8 mouse cellular contexts compared by ENCODE assay signal in the genomic region with DNA sequence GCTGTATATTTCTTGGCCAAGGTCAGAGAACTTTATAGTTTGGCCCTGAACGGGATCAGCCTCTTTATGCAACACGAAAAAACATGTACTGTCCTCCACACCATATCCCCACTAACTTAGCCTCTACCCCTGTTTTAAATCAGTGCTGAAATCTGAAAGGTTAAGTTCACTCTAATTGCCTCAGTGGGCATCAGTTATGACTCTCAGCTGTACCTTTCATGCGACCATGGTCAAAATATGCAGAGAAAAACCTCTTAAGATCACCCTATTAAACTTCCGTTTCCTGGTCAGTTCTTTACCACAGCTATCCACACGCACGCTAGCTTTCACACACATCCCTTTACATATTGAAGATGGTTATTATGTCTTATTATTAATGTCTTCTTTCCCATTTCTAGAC. TPM values are rescaled to one million over a fixed set of nuclear protein-coding genes. Genes with fewer than 3 reads are reported as not detected.
A peak's percentile ranks its signal among the peaks of the same experiment; 100 is the strongest.
DNase-seq lines count a peak whose midpoint lies in the region; ATAC-seq and TF ChIP-seq lines count a peak whose summit lies in the region.

No protein-coding gene starts in this region.

- no peaks in the 10 kb centered on the region for H3K9me3 ChIP-seq in hindbrain, embryonic 11.5 days (ENCODE audit: control insufficient read depth, low read length)
- H3K9me3 ChIP-seq in liver, postnatal 0 days (ENCODE audit: low read length) = no peaks in the 10 kb centered on the region

- peaks cover 4% of the 10 kb centered on the region; the same call in 1 of the 2 replicates for H3K4me1 ChIP-seq in cerebellum, adult 2 months (ENCODE audit: control insufficient read depth, insufficient read depth, low read length)
- no peaks in the 10 kb centered on the region for H3K4me1 ChIP-seq in hindbrain, embryonic 11.5 days (replicated peaks; ENCODE audit: control insufficient read depth, insufficient read depth, low read length)
- peaks cover 5% of the 10 kb centered on the region for H3K4me1 ChIP-seq in liver, postnatal 0 days (ENCODE audit: insufficient read depth)

- H3K27ac ChIP-seq in cerebellum, adult 2 months (ENCODE audit: insufficient read depth, low read length) = no peak overlapping the region; the same call in 1 of the 2 replicates
- H3K27ac ChIP-seq in hindbrain, embryonic 11.5 days (ENCODE audit: low read depth, low read length) = no peak overlapping the region
- H3K27ac ChIP-seq in liver, postnatal 0 days (ENCODE audit: low read depth) = no peak overlapping the region

- H3K27me3 ChIP-seq in cerebellum, adult 2 months (ENCODE audit: control insufficient read depth, insufficient read depth, low read length) = no peaks in the 10 kb centered on the region
- no peaks in the 10 kb centered on the region for H3K27me3 ChIP-seq in hindbrain, embryonic 11.5 days (ENCODE audit: control insufficient read depth, insufficient read depth, low read length)
- H3K27me3 ChIP-seq in liver, postnatal 0 days (ENCODE audit: insufficient read depth, low read length) = no peaks in the 10 kb centered on the region

- H3K9ac ChIP-seq in hindbrain, embryonic 11.5 days (ENCODE audit: low read depth, low read length) = no peak overlapping the region; the same call in 1 of the 2 replicates
- H3K9ac ChIP-seq in liver, postnatal 0 days (replicated peaks) = no peak overlapping the region

- ATAC-seq in hindbrain, embryonic 11.5 days (ENCODE audit: low FRiP score) = no peak
- no peak for ATAC-seq in liver, postnatal 0 days

- no peak for TF ChIP-seq CTCF in cerebellum, adult 2 months (IDR thresholded peaks at IDR 0.05; ENCODE audit: borderline replicate concordance, insufficient read depth, low read depth, low read length)
- TF ChIP-seq CTCF in liver, postnatal 0 days (IDR thresholded peaks at IDR 0.05; ENCODE audit: low read depth) = no peak

- H3K36me3 ChIP-seq in hindbrain, embryonic 11.5 days (ENCODE audit: control insufficient read depth, insufficient read depth, low read length) = peaks cover 2% of the 10 kb centered on the region; the same call in 1 of the 2 replicates
- H3K36me3 ChIP-seq in liver, postnatal 0 days (replicated peaks; ENCODE audit: insufficient read depth, low read length) = peaks cover 9% of the 10 kb centered on the region; the same call in 1 of the 2 replicates

- peak overlapping the region; percentile 73 for H3K4me3 ChIP-seq in cerebellum, adult 2 months (replicated peaks; ENCODE audit: insufficient read depth, low read depth, low read length)
- H3K4me3 ChIP-seq in hindbrain, embryonic 11.5 days (ENCODE audit: low read depth, low read length) = peak overlapping the region; percentile 98; the same call in 1 of the 2 replicates
- peak overlapping the region; percentile 94 for H3K4me3 ChIP-seq in liver, postnatal 0 days (ENCODE audit: low read depth, low read length)

- no peak for TF ChIP-seq EP300 in liver, postnatal 0 days (IDR thresholded peaks at IDR 0.05; ENCODE audit: low read depth)

- peak overlapping the region; percentile 96 for H3K4me2 ChIP-seq in hindbrain, embryonic 11.5 days (replicated peaks; ENCODE audit: low read depth, low read length)
- H3K4me2 ChIP-seq in liver, postnatal 0 days (ENCODE audit: low read depth, low read length) = peak overlapping the region; percentile 100

- 54% methylated on average over 6 of the region's 6 CpGs for whole genome bisulfite sequencing in cerebellum, adult 2 months
- WGBS in hindbrain, embryonic 11.5 days = 68% methylated on average over 6 of the region's 6 CpGs
- 53% methylated on average over 6 of the region's 6 CpGs for WGBS in liver, postnatal 0 days (ENCODE audit: insufficient replicate concordance)

- DNase-seq in cerebellum, adult 2 months = no peak
- DNase-seq in cerebellum, postnatal 25 days = no peak
- DNase-seq in CD4-positive helper T cell, adult 2 months (ENCODE audit: low read depth, low spot score) = peak; percentile 11
- DNase-seq in hindbrain, embryonic 11.5 days (ENCODE audit: low spot score) = no peak
- DNase-seq in liver, postnatal 0 days = no peak
- no peak for DNase-seq in right cerebral cortex, adult 2 months (ENCODE audit: low spot score in 2 of 2)
- no peak for DNase-seq in urinary bladder, postnatal 36 days (ENCODE audit: low spot score in 2 of 2)
- DNase-seq in gastrocnemius, postnatal 25 days = no peak

- TF ChIP-seq POLR2A in cerebellum, adult 2 months (IDR thresholded peaks at IDR 0.05; ENCODE audit: borderline replicate concordance, insufficient read depth, low read length) = no peak

RNA-seq across cellular contexts. Expression of a gene that starts 6.9 kb away (rescaled TPM):
- 0.67 and 0.81 TPM in 2 replicates for polyA plus RNA-seq in cerebellum, adult 2 months (2012; rRNA removed)
- polyA plus RNA-seq in hindbrain, embryonic 11.5 days (2014; fragmentation: Nextera tagmentation; extraction: Ambion mirVana) = 0.59 TPM in 1 of 2 replicates, not detected in the other
- 6.0 and 6.8 TPM in 2 replicates for polyA plus RNA-seq in liver, postnatal 0 days (2015; fragmentation: Nextera tagmentation; extraction: Ambion mirVana)
- not detected for total RNA-seq in gastrocnemius, postnatal 25 days (2021)

RNA-seq across cellular contexts. Expression of a gene that starts 18.8 kb away (rescaled TPM):
- polyA plus RNA-seq in cerebellum, adult 2 months (2012; rRNA removed) = 164 and 201 TPM in 2 replicates
- polyA plus RNA-seq in hindbrain, embryonic 11.5 days (2014; fragmentation: Nextera tagmentation; extraction: Ambion mirVana) = 16.0 and 17.7 TPM in 2 replicates
- 28.0 and 30.6 TPM in 2 replicates for polyA plus RNA-seq in liver, postnatal 0 days (2015; fragmentation: Nextera tagmentation; extraction: Ambion mirVana)
- 10 to 100 TPM in 1 of 2 experiments, 1 to 10 TPM in 1; 9.3 to 12.7 TPM for total RNA-seq in gastrocnemius, postnatal 25 days (2021)
